Mouse (Mus musculus) NIH3T3 (cell line): ENCODE measurements around the gene Ermard.

ENCODE experiments used
- DNase-seq: peaks from one replicate; pipeline ENCODE4 v3.0.0-alpha.2; 2012; ENCODE audit warnings: low read depth

Ermard gene

GRCm38 (mm10) chr17:15060356-15060755, 19.3 kb downstream of the Ermard start:
- DNase-seq: no peak

- DNase-seq: peak; percentile 89
Measured at GRCm38 (mm10) chr17:15065391-15066024, 24.5 kb downstream of the Ermard start.

GRCm38 (mm10) chr17:15066066-15066465, 25.1 kb downstream of the Ermard start:
- DNase-seq: no peak

DNA sequence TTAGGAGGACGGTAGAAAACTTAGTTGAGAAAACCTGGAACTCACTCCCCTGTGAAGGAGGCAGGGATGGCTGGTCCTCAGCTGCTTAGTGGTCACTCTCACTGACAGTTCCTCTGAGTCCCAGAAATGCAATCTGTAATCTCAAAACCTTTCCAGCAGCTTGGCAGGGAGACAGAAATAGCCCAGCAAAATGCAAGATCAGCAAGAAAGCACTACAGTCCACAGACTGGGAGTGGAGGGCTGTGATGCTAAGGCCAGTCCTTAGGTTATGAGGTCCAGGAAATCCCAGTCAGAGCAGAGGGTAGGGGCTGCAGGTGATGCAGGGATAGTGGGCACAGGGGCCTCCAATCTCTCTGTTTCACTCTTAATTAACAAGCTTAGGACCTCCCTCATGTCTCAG, 25.9 kb downstream of the Ermard start:
- DNase-seq: peak; percentile 24

GRCm38 (mm10) chr17:15068040-15068792, 27.2 kb downstream of the Ermard start:
- peak; percentile 67 for DNase-seq

DNA sequence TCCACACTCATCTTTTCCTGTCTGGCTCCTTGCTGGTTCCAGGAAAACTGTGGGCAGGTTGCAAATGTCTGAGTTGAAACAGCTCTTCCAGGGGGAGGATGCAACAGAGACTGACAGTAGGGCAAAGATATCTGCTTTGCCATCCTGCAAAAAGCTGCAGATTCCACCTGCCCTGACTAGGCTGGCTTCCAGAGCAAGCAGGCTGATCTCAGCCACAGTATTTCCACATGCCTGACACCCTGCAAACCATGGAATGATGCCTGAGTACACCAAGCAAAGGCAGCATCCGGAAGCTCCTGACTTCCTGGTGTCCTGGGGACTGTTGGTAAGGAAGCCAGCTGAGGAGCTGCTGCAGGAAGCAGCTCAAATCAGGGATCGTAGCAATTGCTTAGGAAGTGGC, 28.1 kb downstream of the Ermard start:
- DNase-seq: no peak

- DNase-seq: no peak
Measured at GRCm38 (mm10) chr17:15072211-15072610, 31.2 kb downstream of the Ermard start.

DNA sequence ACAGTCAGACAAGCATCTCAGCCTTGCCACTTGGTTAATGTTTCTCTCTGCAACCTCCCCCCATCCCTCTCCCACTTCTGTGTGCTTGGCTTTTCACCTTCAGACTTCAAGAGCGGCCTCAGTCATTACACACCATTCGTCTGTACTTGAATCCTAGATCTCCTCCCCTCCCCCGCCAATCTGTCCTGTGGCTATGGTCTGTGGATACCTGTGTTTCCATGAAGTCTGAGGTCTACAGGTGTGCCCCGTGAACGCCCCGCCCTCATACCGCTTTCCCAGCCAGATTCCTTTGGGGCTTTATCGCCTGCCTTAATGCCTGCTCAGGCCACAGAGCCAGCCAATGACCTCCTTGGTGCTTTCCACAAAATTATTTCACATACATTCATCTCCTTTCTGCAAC, 34.0 kb downstream of the Ermard start:
- DNase-seq: no peak

DNA sequence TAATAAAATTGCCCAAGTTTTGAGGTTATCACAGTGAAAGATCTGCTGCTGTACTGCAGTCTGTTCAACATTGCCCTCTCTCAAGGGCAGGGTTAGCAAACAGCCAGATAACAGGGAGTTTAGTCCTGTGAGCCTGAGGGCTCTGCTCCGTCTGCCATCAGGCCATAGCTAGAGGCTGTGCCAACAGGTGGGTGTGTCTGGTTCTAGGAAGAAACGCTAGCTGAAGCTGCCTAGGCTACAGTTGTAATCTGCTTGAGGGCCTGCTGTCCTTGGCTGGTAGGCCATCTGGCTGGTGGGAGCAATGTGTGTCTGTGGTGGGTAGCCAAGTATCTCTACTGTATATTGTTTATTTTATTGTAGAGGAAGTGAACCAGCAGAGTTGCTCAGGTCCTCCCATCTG, 36.5 kb downstream of the Ermard start:
- no peak for DNase-seq

DNA sequence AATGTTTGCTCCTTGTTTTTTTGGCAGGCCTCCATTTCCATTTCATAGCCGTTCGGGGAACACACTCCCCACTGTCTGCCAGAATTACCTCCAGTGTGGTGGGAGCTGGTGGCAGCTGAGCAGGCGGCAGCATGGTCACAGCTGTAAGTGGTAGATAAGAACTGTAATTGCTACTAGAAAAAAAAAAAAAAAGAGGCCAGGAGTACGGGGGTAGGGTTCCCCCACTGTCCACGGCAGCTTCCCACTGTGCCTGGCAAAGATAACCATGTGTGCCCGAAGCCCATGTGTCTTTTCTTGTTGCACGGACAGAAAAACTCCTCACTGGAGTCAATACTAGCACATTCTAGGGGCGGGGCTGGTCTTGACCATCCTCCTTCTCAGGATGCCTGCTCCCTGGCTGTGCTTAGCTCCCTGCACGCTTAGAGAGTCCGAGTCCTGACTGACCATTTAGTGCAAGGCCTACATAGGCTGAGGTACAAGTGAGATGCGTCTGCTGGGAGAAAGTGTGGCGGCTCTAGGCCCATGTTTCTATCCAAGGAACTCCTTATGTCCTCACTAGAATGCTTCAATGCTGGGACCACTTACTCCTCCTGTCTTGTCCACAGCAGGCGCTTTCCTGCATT, 43.3 kb downstream of the Ermard start:
- no peak for DNase-seq

- no peak for DNase-seq
Measured at GRCm38 (mm10) chr17:15085006-15085405, 44.0 kb downstream of the Ermard start.

DNA sequence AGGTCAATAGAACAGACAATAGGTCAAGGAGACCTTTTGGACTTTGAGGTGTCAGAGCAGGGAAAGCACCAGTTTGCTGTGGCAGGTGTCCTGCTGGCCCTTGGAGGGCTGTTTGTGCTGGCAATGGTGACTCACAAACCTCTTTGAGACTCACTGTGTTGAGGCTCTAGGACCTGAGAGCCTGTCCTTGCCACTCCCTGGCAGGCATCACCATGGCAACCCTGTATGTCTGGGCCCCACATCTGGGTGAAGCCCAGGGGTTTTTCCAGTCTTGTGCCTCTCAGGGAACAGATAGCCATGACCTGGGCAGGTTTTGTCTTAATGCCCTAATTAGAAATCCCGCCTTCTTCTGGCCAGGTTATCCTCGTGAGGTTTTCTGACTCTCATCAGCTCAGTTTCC, 47.2 kb downstream of the Ermard start:
- DNase-seq: no peak

DNA sequence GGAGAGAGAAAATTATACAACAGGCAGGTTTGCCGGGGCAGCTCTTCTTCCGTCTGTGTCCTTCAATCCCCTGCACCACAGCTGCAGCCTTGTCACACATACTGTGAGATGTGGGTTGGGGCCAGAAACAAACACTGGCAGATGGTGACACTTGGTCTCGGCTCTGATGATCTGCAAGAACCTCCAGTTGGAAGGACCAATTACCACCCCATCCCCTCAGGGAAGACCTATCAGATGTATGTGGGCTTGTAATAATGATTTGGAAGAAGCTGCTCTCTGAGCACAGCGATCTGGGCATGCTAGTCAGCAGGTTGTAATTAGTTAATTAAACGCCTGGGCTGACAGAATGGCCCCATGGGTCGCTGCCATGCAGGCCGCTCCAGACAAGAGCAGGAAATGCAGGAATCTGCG, 47.6 kb downstream of the Ermard start:
- DNase-seq: no peak

DNA sequence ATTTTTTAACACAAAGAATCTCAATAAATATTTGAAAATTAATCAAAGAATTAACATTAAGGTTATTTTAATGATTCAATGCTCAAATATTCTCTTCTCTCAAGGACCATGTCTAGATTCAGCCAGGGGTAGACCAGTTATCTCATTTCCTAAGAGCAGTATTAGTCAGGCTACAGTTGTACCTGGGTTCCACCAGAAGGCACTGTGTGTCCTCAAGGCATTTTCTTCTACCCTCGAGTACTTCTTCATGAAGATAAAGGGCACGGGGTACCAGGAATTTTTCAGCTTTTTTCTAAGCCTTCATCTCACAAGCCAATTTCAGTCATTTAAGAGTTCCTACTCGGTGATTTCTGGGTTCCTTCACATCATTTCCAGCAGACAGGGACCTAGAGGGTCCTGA, 50.7 kb downstream of the Ermard start:
- DNase-seq: no peak

GRCm38 (mm10) chr17:15093523-15093922, 52.5 kb downstream of the Ermard start:
- DNase-seq: no peak

DNA sequence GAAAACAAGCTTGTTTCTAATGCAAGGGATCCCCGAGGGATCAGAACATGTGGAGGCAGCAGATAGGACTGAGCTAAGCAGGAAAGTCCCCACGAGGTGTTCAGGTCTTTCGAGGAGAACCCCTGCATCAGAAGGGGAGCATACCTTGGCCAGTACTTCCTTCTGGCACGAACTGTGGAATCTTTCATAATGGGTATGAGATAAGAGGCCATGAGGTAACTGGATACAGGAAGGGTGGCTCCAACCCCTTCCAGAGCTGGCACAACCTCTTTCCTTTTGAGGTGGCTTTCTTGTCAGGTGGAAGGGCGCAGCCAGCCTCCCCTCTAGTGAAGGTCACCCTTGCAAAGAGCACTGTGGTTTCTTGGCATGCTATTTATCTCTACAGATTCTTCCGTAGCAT, 55.8 kb downstream of the Ermard start:
- DNase-seq: no peak

- no peak for DNase-seq
Measured at GRCm38 (mm10) chr17:15098677-15099076, 57.7 kb downstream of the Ermard start.

DNA sequence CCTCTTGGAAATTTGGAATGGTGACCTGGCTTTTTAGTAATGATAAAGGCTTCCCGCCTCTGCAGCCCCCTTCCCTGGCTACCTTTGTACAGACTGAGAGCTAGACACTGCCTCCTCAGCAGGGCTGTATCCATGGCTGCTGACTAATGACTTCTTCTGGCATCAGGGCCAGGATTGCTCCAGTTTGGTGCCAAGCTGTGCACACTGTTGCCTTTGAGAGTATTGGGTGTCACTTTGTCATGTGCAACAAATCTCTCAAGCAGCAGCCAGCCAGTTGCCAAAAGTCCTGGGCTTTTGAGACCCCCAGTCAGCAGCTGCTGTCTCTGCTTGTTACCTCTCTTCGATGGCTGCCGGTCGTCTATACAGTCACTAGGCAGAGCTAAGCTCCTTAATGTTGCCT, 60.3 kb downstream of the Ermard start:
- DNase-seq: no peak

DNA sequence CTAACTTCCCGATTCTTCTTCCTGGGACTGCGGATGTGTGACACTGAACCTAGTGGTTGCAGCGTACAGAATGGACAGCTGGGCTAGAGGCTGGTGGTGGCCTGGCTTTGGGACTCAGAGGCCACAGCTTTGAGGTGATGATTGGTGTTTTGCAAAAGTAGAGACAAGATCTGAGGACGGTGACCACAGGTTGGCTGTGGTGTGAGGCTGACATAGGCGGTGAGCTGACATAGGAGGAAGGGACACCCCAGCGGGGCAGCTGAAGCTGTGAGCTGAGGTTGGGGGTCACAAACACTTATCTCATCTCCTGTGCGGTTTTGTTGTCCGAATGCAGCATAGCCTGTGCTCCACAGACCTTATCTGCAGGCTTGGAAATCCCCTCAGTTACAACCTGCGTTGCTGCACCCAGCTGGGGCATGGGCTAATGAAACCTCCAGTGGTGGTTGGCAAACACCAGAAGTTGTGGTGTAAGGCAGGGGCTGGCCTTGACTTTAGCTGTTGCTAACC, 66.2 kb downstream of the Ermard start:
- no peak for DNase-seq

DNA sequence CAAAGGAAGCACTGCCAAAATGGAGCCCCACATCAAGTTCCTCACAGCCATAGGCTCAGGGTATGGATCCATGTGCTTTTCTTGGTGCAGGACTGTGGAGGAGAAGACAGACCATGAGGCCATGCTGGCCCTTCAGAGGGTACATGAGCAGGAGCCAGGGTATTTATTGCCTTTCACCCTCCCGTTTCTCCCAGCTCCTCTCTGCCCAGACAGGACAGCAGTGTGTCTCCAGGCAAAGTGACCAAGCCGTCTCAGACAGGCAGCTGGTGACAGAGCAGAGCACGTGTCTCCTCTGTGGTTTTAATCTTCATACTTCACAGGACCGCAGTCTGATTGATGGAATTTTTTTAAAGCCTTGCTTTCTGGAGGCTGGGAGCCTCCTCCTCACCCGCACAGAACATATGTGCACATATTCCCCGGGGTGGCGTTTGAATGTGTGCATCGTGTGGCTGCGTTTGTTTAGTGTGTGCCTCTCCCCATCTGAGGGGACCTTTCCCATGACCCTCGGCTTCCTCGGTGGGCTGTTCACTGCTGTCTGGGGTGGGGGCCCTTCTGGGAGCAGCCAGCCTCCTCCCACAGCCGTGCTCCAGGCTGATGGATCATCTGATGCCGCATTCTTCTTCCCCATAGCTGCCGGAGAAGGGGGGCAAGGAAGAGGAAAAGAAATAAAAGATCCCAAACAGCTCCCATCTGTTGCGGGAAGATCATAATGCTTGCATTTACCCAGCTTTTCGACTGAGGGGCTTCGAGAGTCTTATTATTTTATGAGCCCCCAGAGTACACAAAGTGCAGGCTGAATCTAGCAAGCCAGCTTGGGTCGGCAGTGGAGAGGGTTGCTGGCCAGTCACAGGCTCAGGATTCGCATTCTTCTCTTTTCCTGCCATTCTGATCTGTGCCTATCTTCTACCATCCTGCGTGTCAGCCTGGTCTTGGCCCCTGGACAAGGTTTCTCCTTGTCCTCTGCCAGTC, 67.7 kb downstream of the Ermard start:
- DNase-seq: peak; percentile 6

GRCm38 (mm10) chr17:15115550-15115949, 74.5 kb downstream of the Ermard start:
- DNase-seq: no peak

DNA sequence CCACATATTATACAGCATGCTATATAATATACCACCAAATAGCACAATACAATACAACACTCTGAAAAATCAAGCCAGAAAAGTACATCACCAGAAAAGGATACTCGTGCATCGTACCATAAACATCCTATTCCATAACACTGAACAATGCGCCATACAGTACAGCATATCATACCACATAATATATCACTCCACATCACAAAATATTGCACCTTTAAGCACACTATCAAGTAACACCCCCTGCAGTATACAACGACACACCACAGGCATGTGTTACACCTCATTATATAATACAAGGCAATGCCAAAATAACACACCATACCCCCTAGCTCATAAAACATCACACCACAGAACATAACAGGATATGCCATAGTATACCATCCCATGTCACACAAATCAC, 79.1 kb downstream of the Ermard start:
- DNase-seq: no peak
